Mouse (Mus musculus) MEL-GATA-1-ER (cell line): Measurements from ENCODE around the gene Hook2.

Source experiments
- DNase-seq: peaks from one replicate; pipeline ENCODE4 v3.0.0-alpha.2; 2012; ENCODE audit warnings: low read depth; ENCODE audit errors: extremely low read depth

Hook2 gene

DNA sequence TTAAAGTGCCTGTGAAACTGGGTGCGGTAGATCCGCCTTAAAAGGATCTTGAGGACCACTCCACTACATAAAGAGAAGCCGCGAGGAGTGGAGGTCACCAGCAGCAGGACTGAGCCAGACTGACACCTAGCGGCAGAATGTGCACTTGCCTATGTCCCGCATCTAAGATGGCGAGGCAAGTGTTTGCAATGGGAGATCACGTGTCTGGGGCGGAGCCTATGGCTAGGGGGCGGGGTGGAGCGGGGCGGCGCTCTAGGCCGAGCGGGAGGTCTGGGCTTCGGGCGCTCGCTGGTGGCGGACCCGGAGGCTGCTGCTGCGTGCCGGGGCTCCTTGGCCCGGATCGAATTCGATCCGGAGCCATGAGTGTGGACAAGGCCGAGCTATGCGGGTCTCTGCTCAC lies at the start of gene Hook2:
Gene Hook2 (plus strand): TSS at position 255 of the 400 bp plus-strand sequence.
- peak; percentile 97 for DNase-seq

DNA sequence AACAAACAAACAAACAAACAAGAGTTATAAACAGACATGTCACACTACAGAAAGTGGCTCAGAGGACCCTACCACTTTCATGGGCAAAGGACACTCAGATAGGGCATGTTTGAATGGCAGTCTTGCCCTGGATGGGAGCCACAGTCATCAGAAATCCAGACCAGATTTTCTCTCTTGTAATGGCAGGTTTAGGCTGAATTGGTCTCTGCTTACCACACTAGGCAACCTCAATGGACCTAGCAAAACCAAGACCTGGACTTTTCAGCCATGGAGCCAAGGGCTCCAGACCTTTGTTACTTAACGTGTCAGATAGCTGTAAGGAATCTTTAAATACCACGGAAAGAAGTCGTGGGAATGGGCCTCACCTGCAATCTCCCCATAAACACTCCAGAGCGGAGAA lies 46.7 kb upstream of the Hook2 start:
- no peak for DNase-seq

GRCm38 (mm10) chr8:84944478-84945160 lies 45.8 kb upstream of the Hook2 start:
- DNase-seq = no peak

- DNase-seq = no peak
Measured at GRCm38 (mm10) chr8:84945235-84945632, 45.2 kb upstream of the Hook2 start.

GRCm38 (mm10) chr8:84945633-84946527 lies 44.5 kb upstream of the Hook2 start:
- DNase-seq = no peak

- no peak for DNase-seq
Measured at GRCm38 (mm10) chr8:84946528-84947240, 43.7 kb upstream of the Hook2 start, which contains the start of gene Rtbdn. Rtbdn (plus strand) TSS chr8:84946991.

GRCm38 (mm10) chr8:84947241-84947545 lies 43.2 kb upstream of the Hook2 start:
- no peak for DNase-seq

DNA sequence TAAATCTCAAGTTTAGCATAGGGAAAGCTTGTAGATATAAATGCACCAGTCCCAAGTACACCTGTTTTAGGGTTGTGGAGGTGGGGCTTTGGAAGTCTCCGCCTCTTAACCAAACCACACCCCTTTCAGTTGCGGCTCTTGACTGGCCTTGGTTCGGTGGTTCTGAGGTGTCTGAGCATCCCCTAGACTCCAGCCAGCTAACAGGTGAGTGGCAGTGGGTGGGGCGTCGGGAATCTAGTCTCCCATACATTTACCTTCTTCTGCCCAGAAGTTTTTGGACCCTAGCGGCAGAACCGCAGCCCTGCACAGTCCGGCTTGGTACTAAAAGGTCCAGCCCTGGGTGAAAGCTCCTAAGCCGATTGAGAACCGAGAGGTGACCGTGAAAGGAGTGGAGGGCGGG lies 40.6 kb upstream of the Hook2 start:
- no peak for DNase-seq

DNA sequence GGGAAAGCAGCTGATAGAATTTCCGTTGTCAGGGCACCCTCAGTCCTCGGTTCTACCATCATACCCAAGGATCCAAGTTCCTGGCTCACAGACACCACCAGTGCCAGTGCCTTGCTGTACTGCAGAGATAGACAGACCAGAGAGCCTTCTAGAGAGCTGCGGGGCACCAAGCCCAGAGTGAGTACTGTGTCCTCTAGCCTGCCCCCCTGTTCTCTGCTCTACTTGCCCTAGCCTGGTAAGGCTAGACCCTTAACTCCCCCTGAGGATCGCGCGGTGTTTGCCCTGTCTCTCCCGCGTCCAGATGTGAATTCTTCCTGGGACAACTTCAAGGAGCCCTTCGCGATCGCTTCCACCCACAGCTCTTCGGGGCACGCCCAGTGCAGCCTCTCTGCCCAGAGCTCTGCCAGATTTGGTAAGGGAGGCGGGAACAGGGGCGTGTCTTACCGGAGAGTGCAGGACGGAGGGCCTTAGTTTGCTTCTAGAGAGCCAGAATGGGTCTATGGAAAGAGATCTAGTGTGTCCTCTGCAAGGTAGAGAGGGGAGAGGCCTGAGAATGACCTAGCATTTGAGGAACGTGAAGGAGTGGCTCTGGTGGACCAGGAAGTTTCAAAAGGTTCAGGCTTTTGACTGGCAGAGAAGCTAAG lies 37.7 kb upstream of the Hook2 start:
- DNase-seq = no peak

DNA sequence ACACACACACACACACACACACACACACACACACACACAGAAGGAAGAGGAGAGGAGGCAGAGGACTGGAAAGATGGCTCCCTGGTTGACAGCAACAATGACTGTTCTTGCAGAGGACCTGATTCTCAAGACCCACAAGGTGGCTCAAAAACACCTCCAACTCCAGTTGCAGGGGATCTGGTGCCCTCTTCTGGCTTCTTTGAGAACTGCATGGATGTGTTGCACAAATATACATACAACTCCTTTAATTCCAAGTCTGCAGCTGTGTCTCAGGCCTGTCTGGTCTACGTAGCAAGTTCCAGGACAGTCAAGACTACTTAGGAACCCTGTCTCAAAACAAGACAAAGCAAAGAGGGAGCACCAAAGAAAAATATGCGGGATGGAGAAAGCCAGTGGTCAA lies 33.6 kb upstream of the Hook2 start:
- no peak for DNase-seq

GRCm38 (mm10) chr8:84959811-84960210 lies 30.6 kb upstream of the Hook2 start:
- DNase-seq = no peak

DNA sequence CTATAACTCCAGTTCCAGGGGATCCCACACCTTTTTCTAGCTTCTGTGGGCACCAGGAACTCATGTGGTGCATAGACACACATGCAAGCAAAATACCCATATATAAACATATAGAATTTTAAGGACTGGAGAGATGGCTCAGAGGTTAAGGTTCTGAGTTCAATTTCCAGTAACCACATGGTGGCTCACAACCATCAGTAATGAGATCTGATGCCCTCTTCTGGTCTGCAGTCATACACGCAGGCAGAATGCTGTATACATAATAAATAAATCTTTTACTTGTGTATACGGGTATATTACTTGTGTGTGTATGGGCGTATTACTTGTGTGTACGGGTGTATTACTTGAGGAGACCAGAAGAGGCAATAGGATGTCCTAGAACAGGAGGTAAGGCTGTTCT lies 26.5 kb upstream of the Hook2 start:
- no peak for DNase-seq

DNA sequence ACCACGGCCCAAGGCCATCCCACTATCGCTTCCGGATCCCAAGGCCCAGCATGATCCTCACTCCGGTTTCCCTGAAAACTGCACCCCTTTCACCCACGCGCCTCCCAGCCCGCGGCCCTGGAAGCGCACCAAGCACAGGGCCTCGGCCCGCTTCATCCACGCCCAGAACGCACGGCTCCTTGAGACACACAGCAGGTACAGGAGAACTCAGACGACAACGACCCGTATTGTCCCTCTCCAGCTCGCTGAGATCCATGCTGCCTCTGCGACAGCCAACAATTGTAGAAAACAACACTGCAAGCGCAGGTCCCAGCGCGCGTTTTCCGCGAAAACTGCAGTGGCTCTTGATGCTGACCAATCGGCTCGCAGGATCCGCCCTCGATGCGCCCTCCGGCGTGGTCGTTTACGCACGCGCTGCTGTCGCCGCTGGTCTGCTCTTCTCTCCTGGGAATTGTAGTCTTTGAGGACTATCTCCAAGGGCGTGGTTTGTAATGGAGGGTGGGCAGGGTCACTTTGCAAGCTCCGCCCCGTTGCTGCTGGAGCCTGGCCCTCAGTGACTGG lies 24.6 kb upstream of the Hook2 start:
- peak; percentile 96 for DNase-seq

GRCm38 (mm10) chr8:84966603-84967002 lies 23.8 kb upstream of the Hook2 start:
- DNase-seq = no peak

DNA sequence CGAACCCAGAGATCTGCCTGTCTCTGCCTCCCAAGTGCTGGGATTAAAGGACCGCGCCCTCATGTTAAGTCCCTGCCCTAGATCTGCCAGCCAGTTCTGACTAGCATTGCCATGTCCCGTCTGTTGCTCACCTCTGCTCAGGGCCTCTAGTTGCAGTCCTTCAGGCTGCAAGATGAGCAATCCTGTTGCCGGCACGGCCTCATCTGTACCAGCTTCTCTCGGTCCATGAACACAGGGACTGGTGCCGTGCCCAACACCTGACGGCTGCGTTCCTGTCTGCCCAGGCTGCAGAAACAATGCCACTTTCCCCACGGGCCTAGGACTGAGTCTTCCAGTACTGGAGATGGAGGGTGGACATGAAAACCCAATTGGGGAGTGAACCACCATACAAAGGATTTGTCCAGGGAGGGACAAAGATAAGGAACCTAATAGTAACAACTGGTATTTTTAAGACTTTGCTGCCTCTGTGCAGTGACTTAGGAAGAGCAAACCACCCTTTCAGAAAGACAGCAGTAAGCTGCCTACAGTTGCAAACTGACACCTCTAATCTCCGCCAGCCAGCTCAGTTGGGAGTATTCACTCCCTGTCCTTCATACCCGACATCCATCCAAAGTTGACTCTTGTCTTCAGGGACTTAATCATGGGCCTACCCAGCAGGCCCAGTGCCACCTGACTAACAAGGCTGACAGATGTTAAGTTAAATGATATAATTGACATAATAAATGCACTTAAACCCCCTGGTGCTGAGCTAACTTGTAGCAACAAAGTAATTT lies 22.7 kb upstream of the Hook2 start:
- no peak for DNase-seq

- DNase-seq = no peak
Measured at GRCm38 (mm10) chr8:84968650-84969049, 21.8 kb upstream of the Hook2 start.

- DNase-seq = no peak
Measured at GRCm38 (mm10) chr8:84969241-84970134, 20.9 kb upstream of the Hook2 start, which contains the start of the genes Gm49661, Prdx2 and Rnaseh2a. Gm49661 (minus strand) TSS chr8:84969433. Prdx2 (plus strand) TSS chr8:84969587. Rnaseh2a (minus strand) TSS chr8:84969767.

- no peak for DNase-seq
Measured at GRCm38 (mm10) chr8:84970135-84970790, 20.1 kb upstream of the Hook2 start.

DNA sequence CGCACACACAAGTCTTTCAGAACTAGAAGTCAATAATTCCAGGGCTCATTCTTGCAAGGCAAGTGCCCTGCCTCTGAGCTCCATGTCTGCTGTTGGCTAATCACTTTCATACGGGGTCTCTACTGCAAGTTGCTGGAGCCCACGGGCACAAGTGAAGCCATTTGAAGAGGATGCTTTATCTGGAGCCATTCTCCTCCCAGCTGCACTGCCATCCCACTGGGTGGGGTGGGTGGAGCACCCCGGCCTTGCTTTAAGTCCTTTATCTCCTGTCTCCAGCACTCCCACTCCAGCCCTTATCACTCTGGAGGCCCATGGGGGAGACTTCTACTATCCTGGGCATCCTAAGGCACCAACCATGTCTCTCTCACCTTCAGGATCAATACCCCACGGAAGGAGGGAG lies 19.5 kb upstream of the Hook2 start:
- DNase-seq = peak; percentile 95
